In the genomic region with DNA sequence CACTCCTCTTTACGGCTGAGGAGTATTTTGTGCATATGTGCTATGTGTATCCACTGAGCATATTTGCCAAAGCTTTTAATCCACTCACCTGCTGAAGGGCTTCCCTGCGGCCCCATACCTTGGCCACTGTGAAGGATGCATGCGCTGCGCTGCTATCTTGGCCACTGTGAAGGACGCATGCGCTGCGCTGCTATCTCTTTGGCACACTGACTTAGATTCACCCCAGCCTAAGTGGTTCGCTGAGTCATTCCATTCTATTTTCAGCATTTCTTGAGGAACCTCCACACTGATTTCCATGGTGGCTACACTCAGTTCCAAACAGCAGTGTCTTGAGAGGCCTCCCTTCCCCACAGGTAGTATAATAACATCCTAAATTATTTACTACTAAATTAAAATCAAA, we compare ENCODE assay signal across 13 mouse cellular contexts. TPM values are rescaled to one million over a fixed set of nuclear protein-coding genes. Genes with fewer than 3 reads are reported as not detected.
A peak's percentile ranks its signal among the peaks of the same experiment; 100 is the strongest.
DNase-seq lines count a peak whose midpoint lies in the region; ATAC-seq lines count a peak whose summit lies in the region.
"Had no signal": no experiment of that assay in that cellular context is flagged by ENCODE, and none has a peak within 500 bp of the region (broad histone marks: within the 10 kb centered on the region; RNA-seq: fewer than 3 reads in every experiment).

No protein-coding gene starts in this region.

- H3K36me3 ChIP-seq in kidney, embryonic 16.5 days (ENCODE audit: insufficient read depth, low read length), result peaks cover 4% of the 10 kb centered on the region
- H3K36me3 ChIP-seq in neural tube, embryonic 15.5 days, result peaks cover 4% of the 10 kb centered on the region; the same call in 1 of the 2 replicates
- H3K36me3 ChIP-seq: midbrain, embryonic 15.5 days had no signal

- ATAC-seq in kidney, embryonic 16.5 days (ENCODE audit: low FRiP score, low TSS enrichment), result no peak
- no peak for ATAC-seq in neural tube, embryonic 15.5 days (ENCODE audit: low FRiP score)
- ATAC-seq: CD4-positive, CD25-positive, alpha-beta regulatory T cell, adult 4 months; intestine, embryonic 16.5 days; midbrain, embryonic 15.5 days had no signal

- H3K9me3 ChIP-seq in kidney, embryonic 16.5 days (ENCODE audit: low read length), result no peaks in the 10 kb centered on the region
- no peaks in the 10 kb centered on the region for H3K9me3 ChIP-seq in neural tube, embryonic 15.5 days (replicated peaks)
- H3K9me3 ChIP-seq: midbrain, embryonic 15.5 days had no signal

- DNase-seq in layer of hippocampus, adult 11-12 months (ENCODE audit: low spot score), result peak; percentile 7
- no peak for DNase-seq in layer of hippocampus, adult 9-10 months (ENCODE audit: low spot score)
- DNase-seq in adrenal gland, adult 2 months, result peak; percentile 69
- peak; percentile 35 for DNase-seq in heart, adult 8-10 months (ENCODE audit: low spot score)
- DNase-seq in lung, postnatal 10 days, result peak; percentile 6
- no peak for DNase-seq in kidney, postnatal 14 days
- DNase-seq: cerebellum, postnatal 10 days; gastrocnemius, postnatal 36 days had no signal

- H3K4me2 ChIP-seq in kidney, embryonic 16.5 days (replicated peaks; ENCODE audit: low read depth, low read length), result no peak overlapping the region
- no peak overlapping the region for H3K4me2 ChIP-seq in neural tube, embryonic 15.5 days
- H3K4me2 ChIP-seq: midbrain, embryonic 15.5 days had no signal

- no peak overlapping the region for H3K9ac ChIP-seq in kidney, embryonic 16.5 days (replicated peaks; ENCODE audit: low read length)
- no peak overlapping the region for H3K9ac ChIP-seq in neural tube, embryonic 15.5 days (replicated peaks)
- H3K9ac ChIP-seq: midbrain, embryonic 15.5 days had no signal

- no peak overlapping the region for H3K4me3 ChIP-seq in kidney, embryonic 16.5 days (ENCODE audit: low read length)
- no peak overlapping the region for H3K4me3 ChIP-seq in neural tube, embryonic 15.5 days (replicated peaks)
- H3K4me3 ChIP-seq: midbrain, embryonic 15.5 days had no signal

- peaks cover 37% of the 10 kb centered on the region for H3K4me1 ChIP-seq in kidney, embryonic 16.5 days (ENCODE audit: insufficient read depth, low read length)
- peaks cover 3% of the 10 kb centered on the region; the same call in 1 of the 2 replicates for H3K4me1 ChIP-seq in neural tube, embryonic 15.5 days
- H3K4me1 ChIP-seq: midbrain, embryonic 15.5 days had no signal

- H3K27ac ChIP-seq in kidney, embryonic 16.5 days (ENCODE audit: low read length), result no peak overlapping the region
- no peak overlapping the region for H3K27ac ChIP-seq in neural tube, embryonic 15.5 days (replicated peaks)
- H3K27ac ChIP-seq: midbrain, embryonic 15.5 days had no signal

- 92% methylated on average over 8 of the region's 8 CpGs for WGBS in kidney, embryonic 16.5 days
- WGBS in neural tube, embryonic 15.5 days, result 94% methylated on average over 8 of the region's 8 CpGs

- no peaks in the 10 kb centered on the region for H3K27me3 ChIP-seq in kidney, embryonic 16.5 days (ENCODE audit: insufficient read depth, low read length)
- H3K27me3 ChIP-seq in neural tube, embryonic 15.5 days (replicated peaks), result no peaks in the 10 kb centered on the region
- H3K27me3 ChIP-seq: midbrain, embryonic 15.5 days had no signal

RNA-seq across cellular contexts. Expression of a gene that starts 42.0 kb away (rescaled TPM):
- total RNA-seq in adrenal gland, adult 2 months (2021), result 1 to 10 TPM; 7.3 to 9.0 TPM
- 2.8 and 3.5 TPM in 2 replicates for polyA plus RNA-seq in adrenal gland, adult 2 months (2012; rRNA removed)
- 1 to 10 TPM; 3.6 to 4.4 (median 3.9) TPM for total RNA-seq in heart, adult 8-10 months (2022)
- 84.5 and 98.6 TPM in 2 replicates for polyA plus RNA-seq in kidney, embryonic 16.5 days (2015; fragmentation: Nextera tagmentation; extraction: Ambion mirVana)
- polyA plus RNA-seq in neural tube, embryonic 15.5 days (2015; fragmentation: Nextera tagmentation; extraction: Ambion mirVana), result 15.5 and 30.4 TPM in 2 replicates

Comparison
In these comparisons a context has a peak if more than half of its experiments do, and no peak if none do; other contexts are left out.
1. DNase-seq: peak in layer of hippocampus, adult 11-12 months (single experiment), adrenal gland, adult 2 months (single experiment), heart, adult 8-10 months (single experiment) and lung, postnatal 10 days (single experiment); none in layer of hippocampus, adult 9-10 months (single experiment) and kidney, postnatal 14 days (single experiment).